Mouse (Mus musculus) cerebellum, adult 2 months (tissue): Measurements from ENCODE around the gene 2010111I01Rik. TPM values are rescaled to one million over a fixed set of nuclear protein-coding genes. Genes with fewer than 3 reads are reported as not detected.

ENCODE experiments used
- DNase-seq, 2 experiments: peaks; one replicate each; pipeline ENCODE4 v3.0.0; 2021
- H3K27ac ChIP-seq: fragments of 200-500 bp; 2 replicates; pipeline ENCODE4 v1.5.1; 2012; ENCODE audit warnings: low read length, control low read depth, inconsistent platforms; ENCODE audit not compliant: insufficient read depth
- H3K27me3 ChIP-seq: fragments of 200-500 bp; 2 replicates; pipeline ENCODE4 v1.6.1; 2012; ENCODE audit warnings: inconsistent platforms, mild to moderate bottlenecking, low read length, moderate library complexity; ENCODE audit not compliant: control insufficient read depth, insufficient read depth
- H3K4me1 ChIP-seq: fragments of 200-500 bp; 2 replicates; pipeline ENCODE4 v1.6.1; 2011; ENCODE audit warnings: low read length; ENCODE audit not compliant: control insufficient read depth, insufficient read depth
- H3K4me3 ChIP-seq: fragments of 200-500 bp; replicated peaks from 2 replicates; pipeline ENCODE3; 2011; ENCODE audit warnings: mild to moderate bottlenecking, low read depth, low read length, control low read depth; ENCODE audit not compliant: insufficient read depth
- CTCF ChIP-seq: fragments of 200-500 bp; IDR thresholded peaks from 2 replicates; pipeline ENCODE4 v1.5.1; 2011; ENCODE audit warnings: low read depth, mild to moderate bottlenecking, control low read depth, low read length, moderate library complexity, borderline replicate concordance; ENCODE audit not compliant: insufficient read depth
- POLR2A ChIP-seq: fragments of 200-500 bp; IDR thresholded peaks from 2 replicates; pipeline ENCODE4 v1.6.1; 2011; ENCODE audit warnings: low read length, control low read depth, borderline replicate concordance; ENCODE audit not compliant: insufficient read depth
- WGBS: fragments of 180-500 bp; shearing (Covaris S2); methylation state at CpG from one replicate; pipeline ENCODE4 v1.1.7; 2018; 5-methylcytosine and 5-hydroxymethylcytosine counted together
- polyA plus RNA-seq: library from polyadenylated mRNA; depleted of rRNA; stranded (reverse); fragments of >200 nt; gene quantifications from 2 replicates; pipeline ENCODE4 v1.2.3, GENCODE M21; 2012

Gene 2010111I01Rik
- polyA plus RNA-seq, 1 experiment, result 126 TPM

DNA sequence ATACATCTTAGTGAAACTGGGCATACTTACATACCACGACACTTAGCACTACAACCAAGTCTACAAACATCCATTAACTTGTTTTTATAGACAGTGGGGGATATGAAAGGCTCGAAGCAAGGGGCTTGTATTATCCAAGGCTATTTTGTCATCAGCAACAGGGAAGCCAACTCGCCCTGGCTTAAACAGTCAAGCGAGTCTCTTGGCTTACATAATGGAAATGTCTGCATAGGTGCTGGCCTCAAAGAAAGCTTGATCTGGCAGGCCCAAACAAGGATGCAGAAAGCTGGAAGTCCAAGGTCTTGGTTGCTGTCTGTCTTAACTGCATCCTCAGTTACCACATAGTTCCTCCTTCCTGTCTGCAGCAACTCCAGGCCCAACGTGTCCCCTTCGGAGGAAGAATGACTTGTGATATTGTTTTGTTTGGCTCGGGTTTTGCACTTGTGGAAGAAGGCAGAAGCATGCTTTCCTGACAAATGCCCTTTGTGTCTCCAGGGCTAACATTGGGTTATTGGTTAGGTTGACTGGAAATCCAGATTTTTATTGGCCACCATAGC lies 21.3 kb upstream of the 2010111I01Rik start:
- DNase-seq, result no peak
- 75% methylated on average over 7 of the region's 7 CpGs for WGBS

DNA sequence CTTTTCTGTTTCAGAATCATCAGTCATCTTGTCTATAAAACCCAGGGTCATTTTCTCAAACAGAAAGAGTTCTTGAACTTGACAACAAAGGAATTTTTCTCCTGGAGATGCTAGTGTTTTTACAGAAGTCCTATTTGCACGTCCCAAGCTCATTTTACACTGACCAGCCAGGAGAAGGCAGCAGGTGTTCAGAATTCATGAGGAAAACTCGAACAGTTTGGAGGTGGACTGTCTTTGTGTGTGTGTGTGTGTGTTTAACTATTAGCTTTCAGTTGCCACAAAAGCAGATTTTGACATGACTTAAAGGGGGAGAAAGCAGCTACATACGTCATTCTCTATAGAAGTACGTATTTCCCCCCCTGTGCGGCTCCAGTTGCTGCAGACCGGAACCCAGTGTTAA lies 20.6 kb upstream of the 2010111I01Rik start:
- Histone ChIP-seq H3K4me3 (no peak overlapping the region), H3K27me3 (no peaks in the 10 kb centered on the region), H3K27ac (no peak overlapping the region), H3K4me1 (no peaks in the 10 kb centered on the region)
- 69% methylated on average over 6 of the region's 6 CpGs for WGBS
- DNase-seq, result no peak
- TF ChIP-seq CTCF (no peak), POLR2A (no peak)

More for the DNA sequence above, 21.3 kb upstream of the 2010111I01Rik start:
- H3K27me3 ChIP-seq, result no peaks in the 10 kb centered on the region
- TF ChIP-seq POLR2A, result no peak
- TF ChIP-seq CTCF, result no peak
- H3K4me3 ChIP-seq, result no peak overlapping the region
- H3K4me1 ChIP-seq, result no peaks in the 10 kb centered on the region
- H3K27ac ChIP-seq, result no peak overlapping the region

DNA sequence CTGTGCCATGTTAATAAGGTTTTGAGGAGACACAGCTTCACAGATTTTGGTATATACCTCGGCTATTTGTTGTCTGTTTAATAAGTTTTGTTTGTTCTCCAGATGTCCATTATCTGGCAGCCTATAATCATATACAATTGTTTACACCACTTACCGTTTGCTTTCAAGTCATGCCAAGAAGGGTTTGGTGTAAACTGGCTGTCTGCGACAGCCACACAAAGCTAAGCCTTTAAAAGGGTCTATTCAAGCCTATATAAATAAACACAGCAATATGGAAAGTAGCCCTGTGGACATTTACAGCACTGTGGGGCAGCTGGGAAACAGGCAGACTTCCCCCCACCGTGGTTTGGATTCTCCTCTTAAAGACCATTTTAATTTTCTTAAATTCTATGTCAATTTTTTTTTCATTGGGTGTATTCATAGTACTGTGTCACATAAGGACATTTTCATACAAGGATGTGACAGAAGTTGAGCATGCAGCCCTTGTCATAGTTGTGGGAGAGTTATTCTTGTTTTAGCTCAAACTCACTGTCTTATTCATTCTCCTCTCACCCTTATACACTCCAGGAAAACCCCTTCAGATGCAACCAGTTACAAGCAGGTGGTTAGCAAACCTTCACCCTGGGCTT lies 15.0 kb upstream of the 2010111I01Rik start:
- TF ChIP-seq POLR2A, result no peak
- no peak for TF ChIP-seq CTCF
- DNase-seq, result no peak
- Histone ChIP-seq H3K4me3 (no peak overlapping the region), H3K27ac (no peak overlapping the region), H3K27me3 (no peaks in the 10 kb centered on the region), H3K4me1 (no peaks in the 10 kb centered on the region)
- 30% methylated on average over 4 of the region's 4 CpGs for WGBS

DNA sequence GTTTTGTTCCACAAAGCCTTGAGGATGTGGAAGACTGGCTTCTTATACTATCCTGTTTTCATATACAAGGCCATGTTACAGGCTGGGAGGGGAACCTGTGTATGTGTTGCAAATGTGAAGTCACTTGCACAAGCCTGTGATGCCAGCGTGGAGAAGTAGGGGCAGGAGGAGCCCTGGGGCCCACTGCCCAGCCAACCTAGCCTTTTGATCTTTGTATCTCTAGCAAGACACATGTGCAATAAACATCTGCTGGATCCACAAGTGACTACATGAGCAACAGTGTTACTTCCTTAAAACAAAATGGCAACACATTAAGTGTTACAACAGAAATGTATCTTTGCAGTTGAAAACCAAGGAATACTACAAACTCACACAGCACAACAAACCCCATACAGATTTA lies 13.1 kb upstream of the 2010111I01Rik start:
- H3K27ac ChIP-seq, result no peak overlapping the region
- no peak for DNase-seq
- TF ChIP-seq CTCF, result no peak
- TF ChIP-seq POLR2A, result no peak
- no peaks in the 10 kb centered on the region for H3K27me3 ChIP-seq
- H3K4me1 ChIP-seq, result no peaks in the 10 kb centered on the region
- WGBS, result 75% methylated on average over 1 of the region's 1 CpGs
- no peak overlapping the region for H3K4me3 ChIP-seq

DNA sequence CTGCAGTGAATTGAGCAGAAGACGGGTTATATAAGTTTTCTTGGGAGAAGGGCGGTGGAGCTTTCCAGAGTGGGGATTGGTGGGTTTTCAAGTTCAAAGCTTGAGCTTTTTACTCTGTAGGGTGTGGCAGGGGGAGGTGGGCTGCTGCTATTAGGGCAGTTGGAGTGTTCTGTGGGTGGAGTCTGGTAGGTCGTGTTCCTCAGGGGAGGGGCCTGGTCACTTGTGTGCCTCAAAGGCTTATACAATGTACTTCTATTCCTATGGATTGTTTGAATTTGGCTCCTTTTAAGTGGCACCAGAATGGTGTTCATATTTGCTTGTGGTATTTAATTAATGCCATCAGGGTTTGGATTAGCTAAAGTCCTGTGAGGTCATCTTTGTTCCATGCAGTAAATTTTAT lies 12.6 kb upstream of the 2010111I01Rik start:
- Histone ChIP-seq H3K4me3 (no peak overlapping the region), H3K27me3 (no peaks in the 10 kb centered on the region), H3K4me1 (no peaks in the 10 kb centered on the region), H3K27ac (no peak overlapping the region)
- no peak for DNase-seq
- WGBS, result 82% methylated on average over 3 of the region's 3 CpGs
- no peak for TF ChIP-seq CTCF
- no peak for TF ChIP-seq POLR2A

DNA sequence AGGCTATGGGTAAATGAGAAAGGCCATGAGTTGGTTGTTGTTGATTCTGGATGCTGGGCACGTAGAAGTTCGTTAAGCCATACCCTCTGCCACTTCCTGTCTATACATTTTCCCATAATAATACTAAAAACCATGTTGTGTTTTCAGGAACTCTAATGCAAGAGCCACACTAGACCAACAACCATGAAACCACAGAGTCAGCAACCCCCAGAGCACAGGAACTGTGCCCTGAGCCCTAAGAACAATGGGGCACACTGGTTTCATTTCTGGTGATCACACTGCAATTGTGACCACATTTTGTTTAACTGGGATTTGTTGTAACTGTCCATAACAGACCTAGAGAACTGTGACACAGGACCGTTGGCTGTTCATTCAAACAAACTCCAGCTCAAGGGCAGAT lies 12.1 kb upstream of the 2010111I01Rik start:
- 80% methylated on average over 3 of the region's 3 CpGs for WGBS
- DNase-seq, result no peak
- Histone ChIP-seq H3K4me3 (no peak overlapping the region), H3K27ac (no peak overlapping the region), H3K27me3 (no peaks in the 10 kb centered on the region), H3K4me1 (no peaks in the 10 kb centered on the region)
- no peak for TF ChIP-seq POLR2A

DNA sequence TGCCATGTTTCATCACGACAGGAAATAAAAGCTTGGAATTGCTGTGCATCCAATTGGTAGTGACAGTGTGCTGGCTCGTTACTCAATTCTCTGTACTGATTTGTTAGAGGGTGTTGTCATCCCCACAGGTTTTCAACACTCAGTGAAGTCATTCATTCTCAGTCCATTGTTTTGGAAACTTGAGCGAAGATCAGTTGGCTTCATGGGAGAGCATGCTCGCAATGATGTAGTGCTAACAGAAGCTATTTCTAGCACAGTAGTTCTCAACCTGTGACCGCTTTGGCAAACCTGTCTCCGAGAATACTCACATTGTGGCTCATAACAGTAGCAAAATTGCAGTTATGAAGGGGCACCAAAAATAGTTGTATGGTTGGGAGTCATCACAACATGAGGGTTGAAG lies 8.7 kb upstream of the 2010111I01Rik start:
- 83% methylated on average over 6 of the region's 6 CpGs for WGBS

DNA sequence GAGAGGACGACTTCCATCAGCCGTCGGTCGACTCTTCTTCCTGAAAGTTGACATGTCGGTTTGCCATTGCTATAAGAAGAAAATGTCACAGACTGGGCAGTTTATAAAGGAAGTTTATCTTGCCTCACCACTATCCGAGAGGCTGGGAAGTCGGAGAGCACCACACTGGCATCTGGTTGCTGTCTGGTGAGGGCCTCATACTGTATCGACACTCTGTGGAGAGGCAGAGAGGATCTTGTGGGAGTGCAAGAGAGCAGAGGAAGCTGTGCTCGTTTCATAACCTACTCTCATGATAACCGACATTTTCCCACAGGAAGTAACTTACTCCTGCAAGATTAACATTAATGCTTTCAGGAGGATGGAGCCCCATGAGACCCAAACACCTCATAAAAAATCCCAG lies 7.9 kb upstream of the 2010111I01Rik start:
- TF ChIP-seq CTCF (no peak), POLR2A (no peak)
- DNase-seq, result no peak
- Histone ChIP-seq H3K4me1 (no peaks in the 10 kb centered on the region), H3K4me3 (no peak overlapping the region), H3K27me3 (no peaks in the 10 kb centered on the region), H3K27ac (no peak overlapping the region)
- 86% methylated on average over 10 of the region's 10 CpGs for WGBS

More for the DNA sequence above, 8.7 kb upstream of the 2010111I01Rik start:
- TF ChIP-seq CTCF (no peak), POLR2A (no peak)
- no peaks in the 10 kb centered on the region for H3K27me3 ChIP-seq
- H3K27ac ChIP-seq, result no peak overlapping the region
- DNase-seq, result no peak
- no peaks in the 10 kb centered on the region for H3K4me1 ChIP-seq
- no peak overlapping the region for H3K4me3 ChIP-seq

DNA sequence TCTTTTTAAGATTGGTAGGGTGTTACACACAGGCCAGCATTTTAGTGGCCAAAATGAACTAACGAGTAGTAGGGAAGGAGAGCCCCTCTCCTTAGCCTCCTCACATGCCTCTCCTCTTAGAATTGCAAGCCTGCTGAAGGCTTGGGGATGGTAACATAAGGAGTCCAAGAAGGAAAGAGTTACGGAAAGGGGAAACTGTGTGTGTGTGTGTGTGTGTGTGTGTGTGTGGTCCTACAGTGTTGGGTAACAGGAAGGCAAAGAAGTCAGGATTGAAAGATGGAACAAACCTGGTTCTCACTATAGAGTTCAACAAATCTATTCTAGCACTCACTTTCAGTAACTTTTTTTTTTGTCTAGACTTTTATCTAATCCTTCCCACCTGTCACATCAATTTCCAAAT lies 1.3 kb upstream of the 2010111I01Rik start:
- no peak for DNase-seq
- 84% methylated on average over 2 of the region's 2 CpGs for WGBS
- Histone ChIP-seq H3K27ac (no peak overlapping the region), H3K4me3 (no peak overlapping the region), H3K27me3 (no peaks in the 10 kb centered on the region), H3K4me1 (no peaks in the 10 kb centered on the region)
- TF ChIP-seq POLR2A (no peak), CTCF (no peak)
